Mouse (Mus musculus): ENCODE measurements at regions not wholly inside any gene's neighbourhood (a gene's known extent, or its start where the extent isn't known, plus 50 kb on each side); places are given as distances from the start of the nearest gene placed in this dataset.

DNA sequence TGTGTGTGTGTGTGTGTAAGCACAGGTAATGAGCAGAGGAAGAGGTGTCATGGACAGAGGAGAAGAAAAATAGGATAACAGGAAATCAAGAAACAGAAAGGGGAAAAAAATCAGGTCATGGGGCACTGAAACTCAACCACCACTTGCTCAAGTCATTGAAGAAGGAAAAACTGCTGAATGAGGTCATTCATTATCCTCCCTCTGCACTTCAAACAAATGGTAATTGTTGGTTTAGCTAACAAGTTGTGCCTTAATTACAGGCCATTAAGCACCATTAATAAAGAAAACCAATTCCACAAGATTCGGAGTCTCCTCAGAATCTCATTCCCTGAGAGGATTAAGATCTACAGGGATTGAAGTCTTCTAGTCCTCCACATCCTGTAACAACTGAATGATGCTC lies 266.5 kb upstream of the Trib2 start:
- no peak overlapping the region for H3K4me3 ChIP-seq (ENCODE audit: control insufficient read depth, low read depth, low read length)
- H3K27me3 ChIP-seq (ENCODE audit: control insufficient read depth, insufficient read depth, low read length): no peaks in the 10 kb centered on the region
- no peaks in the 10 kb centered on the region for H3K4me1 ChIP-seq (ENCODE audit: control insufficient read depth, insufficient read depth, low read length)
- no peak overlapping the region for H3K27ac ChIP-seq (ENCODE audit: control insufficient read depth, insufficient read depth, low read depth, low read length)
- TF ChIP-seq CTCF (IDR thresholded peaks at IDR 0.05; ENCODE audit: control insufficient read depth, insufficient read depth, insufficient replicate concordance, low read depth, low read length) (no peak), POLR2A (IDR thresholded peaks at IDR 0.05; ENCODE audit: control insufficient read depth, low read depth, low read length) (no peak)
- no peaks in the 10 kb centered on the region for H3K36me3 ChIP-seq (ENCODE audit: control insufficient read depth, insufficient read depth, low read length)

- no peaks in the 10 kb centered on the region for H3K27me3 ChIP-seq (ENCODE audit: control insufficient read depth, insufficient read depth, low read length)
- no peak for TF ChIP-seq CTCF (IDR thresholded peaks at IDR 0.05; ENCODE audit: control insufficient read depth, insufficient read depth, insufficient replicate concordance, low read depth, low read length)
- no peak for TF ChIP-seq POLR2A (IDR thresholded peaks at IDR 0.05; ENCODE audit: control insufficient read depth, low read depth, low read length)
- no peak overlapping the region for H3K27ac ChIP-seq (ENCODE audit: control insufficient read depth, insufficient read depth, low read depth, low read length)
- no peaks in the 10 kb centered on the region for H3K4me1 ChIP-seq (ENCODE audit: control insufficient read depth, insufficient read depth, low read length)
- H3K4me3 ChIP-seq (ENCODE audit: control insufficient read depth, low read depth, low read length): no peak overlapping the region
- H3K36me3 ChIP-seq (ENCODE audit: control insufficient read depth, insufficient read depth, low read length): no peaks in the 10 kb centered on the region
Measured at GRCm38 (mm10) chr12:16077215-16077614, 260.5 kb upstream of the Trib2 start.

DNA sequence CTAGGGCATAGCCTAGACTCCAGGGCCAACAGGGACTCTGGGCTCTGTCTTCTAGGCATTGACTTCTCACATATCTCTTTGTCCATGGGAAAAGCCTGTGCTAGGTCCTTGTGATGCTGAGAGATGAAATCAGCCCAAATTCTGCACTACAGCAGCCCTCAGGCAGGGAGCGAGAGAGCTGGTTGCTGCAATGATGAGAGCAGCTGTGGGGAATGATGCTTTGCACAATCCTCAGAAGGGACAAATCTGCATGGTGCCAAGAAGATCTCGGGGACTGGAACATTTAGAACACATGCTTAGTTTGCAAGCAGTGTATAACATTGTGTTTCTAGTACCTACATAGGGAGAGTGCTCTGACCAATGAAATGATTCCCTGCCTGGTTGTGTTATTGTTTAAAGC lies 259.2 kb upstream of the Trib2 start:
- no peak overlapping the region for H3K27ac ChIP-seq (ENCODE audit: control insufficient read depth, insufficient read depth, low read depth, low read length)
- no peak overlapping the region for H3K4me3 ChIP-seq (ENCODE audit: control insufficient read depth, low read depth, low read length)
- H3K27me3 ChIP-seq (ENCODE audit: control insufficient read depth, insufficient read depth, low read length): no peaks in the 10 kb centered on the region
- no peaks in the 10 kb centered on the region for H3K36me3 ChIP-seq (ENCODE audit: control insufficient read depth, insufficient read depth, low read length)
- TF ChIP-seq POLR2A (IDR thresholded peaks at IDR 0.05; ENCODE audit: control insufficient read depth, low read depth, low read length) (no peak), CTCF (IDR thresholded peaks at IDR 0.05; ENCODE audit: control insufficient read depth, insufficient read depth, insufficient replicate concordance, low read depth, low read length) (no peak)
- no peaks in the 10 kb centered on the region for H3K4me1 ChIP-seq (ENCODE audit: control insufficient read depth, insufficient read depth, low read length)

DNA sequence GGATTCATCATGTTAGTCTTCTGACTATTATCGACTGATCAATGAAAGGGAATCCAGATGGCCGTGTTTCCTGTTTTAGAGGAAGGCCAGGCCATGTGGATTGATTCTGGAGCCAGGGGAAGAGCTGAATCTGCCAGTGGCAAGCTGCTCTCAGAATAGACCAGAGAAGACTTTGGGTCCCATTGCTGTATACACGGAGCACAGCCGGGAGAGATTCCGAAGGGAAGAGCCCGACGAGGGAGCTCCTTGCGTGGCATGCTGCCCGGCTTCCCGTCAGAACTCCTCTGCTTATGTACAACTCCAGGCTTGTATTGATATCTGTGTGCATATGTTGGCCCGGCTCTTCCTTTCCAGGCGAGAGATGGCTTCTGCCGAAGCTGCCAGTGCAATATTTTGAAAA lies 252.2 kb upstream of the Trib2 start:
- Histone ChIP-seq H3K27ac (ENCODE audit: control insufficient read depth, insufficient read depth, low read depth, low read length) (no peak overlapping the region), H3K36me3 (ENCODE audit: control insufficient read depth, insufficient read depth, low read length) (no peaks in the 10 kb centered on the region), H3K27me3 (ENCODE audit: control insufficient read depth, insufficient read depth, low read length) (no peaks in the 10 kb centered on the region), H3K4me1 (ENCODE audit: control insufficient read depth, insufficient read depth, low read length) (no peaks in the 10 kb centered on the region), H3K4me3 (ENCODE audit: control insufficient read depth, low read depth, low read length) (no peak overlapping the region)
- TF ChIP-seq POLR2A (IDR thresholded peaks at IDR 0.05; ENCODE audit: control insufficient read depth, low read depth, low read length): no peak
- no peak for TF ChIP-seq CTCF (IDR thresholded peaks at IDR 0.05; ENCODE audit: control insufficient read depth, insufficient read depth, insufficient replicate concordance, low read depth, low read length)

DNA sequence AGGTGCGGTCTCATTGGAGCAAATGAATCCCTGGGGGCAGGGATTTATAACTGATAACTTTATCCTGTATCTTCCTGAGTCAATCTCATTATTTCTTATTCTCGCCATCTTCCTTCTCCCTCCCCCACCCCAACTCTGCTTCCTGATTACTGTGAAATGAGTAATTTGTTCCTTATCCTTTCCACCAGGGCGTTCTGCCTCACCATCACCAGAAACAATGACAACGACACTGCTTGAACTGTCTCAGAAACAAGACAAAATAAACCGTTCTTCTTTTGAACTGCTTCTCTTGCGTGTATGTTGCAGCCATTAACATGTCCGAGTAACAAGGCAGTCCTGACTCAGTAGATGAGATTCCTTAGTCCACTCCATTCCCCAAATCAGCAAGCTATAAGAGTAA lies 246.0 kb upstream of the Trib2 start:
- no peaks in the 10 kb centered on the region for H3K4me1 ChIP-seq (ENCODE audit: control insufficient read depth, insufficient read depth, low read length)
- H3K36me3 ChIP-seq (ENCODE audit: control insufficient read depth, insufficient read depth, low read length): no peaks in the 10 kb centered on the region
- H3K27ac ChIP-seq (ENCODE audit: control insufficient read depth, insufficient read depth, low read depth, low read length): no peak overlapping the region
- H3K4me3 ChIP-seq (ENCODE audit: control insufficient read depth, low read depth, low read length): no peak overlapping the region
- TF ChIP-seq POLR2A (IDR thresholded peaks at IDR 0.05; ENCODE audit: control insufficient read depth, low read depth, low read length) (no peak), CTCF (IDR thresholded peaks at IDR 0.05; ENCODE audit: control insufficient read depth, insufficient read depth, insufficient replicate concordance, low read depth, low read length) (no peak)
- no peaks in the 10 kb centered on the region for H3K27me3 ChIP-seq (ENCODE audit: control insufficient read depth, insufficient read depth, low read length)

- H3K4me3 ChIP-seq (ENCODE audit: control insufficient read depth, low read depth, low read length): no peak overlapping the region
- H3K36me3 ChIP-seq (ENCODE audit: control insufficient read depth, insufficient read depth, low read length): no peaks in the 10 kb centered on the region
- no peak for TF ChIP-seq POLR2A (IDR thresholded peaks at IDR 0.05; ENCODE audit: control insufficient read depth, low read depth, low read length)
- TF ChIP-seq CTCF (IDR thresholded peaks at IDR 0.05; ENCODE audit: control insufficient read depth, insufficient read depth, insufficient replicate concordance, low read depth, low read length): no peak
- no peaks in the 10 kb centered on the region for H3K4me1 ChIP-seq (ENCODE audit: control insufficient read depth, insufficient read depth, low read length)
- no peak overlapping the region for H3K27ac ChIP-seq (ENCODE audit: control insufficient read depth, insufficient read depth, low read depth, low read length)
- no peaks in the 10 kb centered on the region for H3K27me3 ChIP-seq (ENCODE audit: control insufficient read depth, insufficient read depth, low read length)
Measured at GRCm38 (mm10) chr12:16060461-16060860, 243.7 kb upstream of the Trib2 start.

DNA sequence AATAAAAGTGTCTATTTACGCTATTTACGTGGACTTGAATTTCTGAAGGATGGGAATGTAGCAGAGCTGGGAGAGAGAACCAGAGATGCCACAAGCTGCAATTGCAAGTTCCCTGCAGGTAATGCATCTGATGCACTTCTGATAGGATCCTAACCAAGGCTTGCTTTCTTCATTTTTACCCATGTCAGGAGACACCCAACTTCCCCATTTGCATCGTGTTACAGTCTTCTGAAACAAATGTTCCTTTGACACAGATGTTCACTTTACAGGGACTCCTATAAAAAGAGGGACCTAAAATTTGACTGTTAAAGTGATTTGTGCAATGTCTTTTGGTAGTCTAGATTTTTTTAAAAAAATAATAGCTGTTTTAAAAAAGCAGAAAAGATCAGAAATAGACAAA lies 241.5 kb upstream of the Trib2 start:
- H3K4me1 ChIP-seq (ENCODE audit: control insufficient read depth, insufficient read depth, low read length): no peaks in the 10 kb centered on the region
- no peaks in the 10 kb centered on the region for H3K36me3 ChIP-seq (ENCODE audit: control insufficient read depth, insufficient read depth, low read length)
- TF ChIP-seq CTCF (IDR thresholded peaks at IDR 0.05; ENCODE audit: control insufficient read depth, insufficient read depth, insufficient replicate concordance, low read depth, low read length): no peak
- TF ChIP-seq POLR2A (IDR thresholded peaks at IDR 0.05; ENCODE audit: control insufficient read depth, low read depth, low read length): no peak
- H3K27ac ChIP-seq (ENCODE audit: control insufficient read depth, insufficient read depth, low read depth, low read length): no peak overlapping the region
- H3K4me3 ChIP-seq (ENCODE audit: control insufficient read depth, low read depth, low read length): no peak overlapping the region
- no peaks in the 10 kb centered on the region for H3K27me3 ChIP-seq (ENCODE audit: control insufficient read depth, insufficient read depth, low read length)

- H3K4me1 ChIP-seq (ENCODE audit: control insufficient read depth, insufficient read depth, low read length): no peaks in the 10 kb centered on the region
- H3K27me3 ChIP-seq (ENCODE audit: control insufficient read depth, insufficient read depth, low read length): no peaks in the 10 kb centered on the region
- no peak overlapping the region for H3K4me3 ChIP-seq (ENCODE audit: control insufficient read depth, low read depth, low read length)
- H3K36me3 ChIP-seq (ENCODE audit: control insufficient read depth, insufficient read depth, low read length): no peaks in the 10 kb centered on the region
- no peak overlapping the region for H3K27ac ChIP-seq (ENCODE audit: control insufficient read depth, insufficient read depth, low read depth, low read length)
- TF ChIP-seq POLR2A (IDR thresholded peaks at IDR 0.05; ENCODE audit: control insufficient read depth, low read depth, low read length): no peak
Measured at GRCm38 (mm10) chr12:16056831-16057230, 240.1 kb upstream of the Trib2 start.
